Mouse (Mus musculus) kidney, embryonic 15.5 days (tissue): ENCODE measurements at regions not wholly inside any gene's neighbourhood (a gene's known extent, or its start where the extent isn't known, plus 50 kb on each side); places are given as distances from the start of the nearest gene placed in this dataset.

Experiments used
- ATAC-seq: fragments of 200-750 bp; cut with Nextera tagmentation; replicated peaks from 2 replicates; pipeline ENCODE4 v1.8.0; 2017; ENCODE audit warnings: moderate TSS enrichment; ENCODE audit not compliant: low FRiP score
- H3K27ac ChIP-seq: fragments of 300-500 bp; sonication (generic); 2 replicates; pipeline ENCODE4 v1.5.1; 2015; ENCODE audit warnings: mild to moderate bottlenecking, inconsistent platforms
- H3K27me3 ChIP-seq: fragments of 300-500 bp; sonication (generic); 2 replicates; pipeline ENCODE4 v1.6.1; 2015; ENCODE audit warnings: inconsistent platforms
- H3K36me3 ChIP-seq: fragments of 300-500 bp; sonication (generic); 2 replicates; pipeline ENCODE4 v1.6.1; 2015; ENCODE audit warnings: inconsistent platforms
- H3K4me1 ChIP-seq: fragments of 300-500 bp; sonication (generic); 2 replicates; pipeline ENCODE4 v1.6.1; 2015; ENCODE audit warnings: inconsistent platforms
- H3K4me2 ChIP-seq: fragments of 300-500 bp; sonication (generic); 2 replicates; pipeline ENCODE4 v1.6.1; 2015; ENCODE audit warnings: moderate library complexity, mild to moderate bottlenecking, inconsistent platforms
- H3K4me3 ChIP-seq: fragments of 300-500 bp; sonication (generic); replicated peaks from 2 replicates; pipeline ENCODE4 v1.5.1; 2015; ENCODE audit warnings: mild to moderate bottlenecking, inconsistent platforms
- H3K9ac ChIP-seq: fragments of 300-500 bp; sonication (generic); 2 replicates; pipeline ENCODE4 v1.6.1; 2015; ENCODE audit warnings: mild to moderate bottlenecking, inconsistent platforms
- H3K9me3 ChIP-seq: fragments of 300-500 bp; sonication (generic); replicated peaks from 2 replicates; pipeline ENCODE4 v1.6.1; 2016; ENCODE audit warnings: inconsistent platforms
- WGBS: fragments of 180-500 bp; shearing (Covaris S2); methylation state at CpG from one replicate; pipeline ENCODE4 v1.1.7; 2015; ENCODE audit warnings: mixed read lengths; 5-methylcytosine and 5-hydroxymethylcytosine counted together

DNA sequence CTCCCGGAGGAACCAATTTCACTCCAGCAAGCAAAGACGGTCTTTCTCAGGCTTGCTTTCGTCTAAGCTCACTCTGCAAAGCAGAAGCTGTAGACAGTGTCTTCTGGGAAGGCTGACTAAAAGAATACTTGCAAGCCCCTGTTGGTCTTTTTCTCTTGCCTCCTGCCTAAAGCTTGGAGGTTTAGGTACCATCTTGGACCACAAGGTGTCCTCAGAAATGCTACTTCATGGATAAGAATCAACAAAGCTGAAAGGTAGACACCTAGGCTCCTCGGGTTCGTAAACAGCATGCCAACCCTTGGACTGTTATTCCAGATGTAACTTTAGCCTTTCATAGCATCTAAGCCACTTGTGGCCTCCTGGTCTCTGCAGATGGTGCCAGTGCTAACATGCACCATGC, 53.0 kb upstream of the Dapl1 start:
- Histone ChIP-seq H3K4me2 (no peak overlapping the region), H3K4me3 (no peak overlapping the region), H3K36me3 (no peaks in the 10 kb centered on the region), H3K27me3 (no peaks in the 10 kb centered on the region), H3K9me3 (no peaks in the 10 kb centered on the region), H3K4me1 (0 out of 2 replicates have a peak, but pooled peaks cover 4% of the 10 kb centered on the region), H3K9ac (no peak overlapping the region), H3K27ac (no peak overlapping the region)
- WGBS = 79% methylated on average over 5 of the region's 5 CpGs
- ATAC-seq = no peak

DNA sequence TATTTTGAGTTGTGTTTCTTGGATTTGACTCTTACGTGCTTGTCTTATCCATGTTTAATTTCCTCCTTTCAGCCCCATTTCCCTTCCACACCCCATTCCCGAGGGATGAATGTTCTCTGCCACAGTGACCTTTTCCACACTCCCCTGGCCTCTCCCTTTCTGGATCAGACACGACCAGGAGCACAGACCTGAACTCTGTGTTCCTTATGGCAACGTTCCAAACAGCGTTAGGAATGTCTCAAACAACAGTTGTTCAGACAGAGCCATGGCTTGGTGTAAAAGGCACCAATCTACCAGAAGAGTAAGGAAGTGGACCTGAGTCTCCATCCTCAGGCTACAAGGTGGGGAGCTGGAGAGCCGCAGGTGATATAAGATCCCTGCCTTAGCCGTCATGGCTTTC, 52.6 kb upstream of the Dapl1 start:
- Histone ChIP-seq H3K27ac (no peak overlapping the region), H3K27me3 (no peaks in the 10 kb centered on the region), H3K36me3 (no peaks in the 10 kb centered on the region), H3K9ac (no peak overlapping the region), H3K4me2 (no peak overlapping the region), H3K4me3 (no peak overlapping the region), H3K4me1 (0 out of 2 replicates have a peak, but pooled peaks cover 4% of the 10 kb centered on the region), H3K9me3 (no peaks in the 10 kb centered on the region)
- no peak for ATAC-seq
- whole genome bisulfite sequencing = 54% methylated on average over 7 of the region's 7 CpGs
